Mouse (Mus musculus) urinary bladder, postnatal 10 days (tissue): Measurements from ENCODE around the gene Pigb.
A peak's percentile ranks its signal among the peaks of the same experiment; 100 is the strongest.

ENCODE experiments used
- DNase-seq: peaks from one replicate; pipeline ENCODE4 v3.0.0; 2022; ENCODE audit warnings: low spot score

The Pigb gene

DNA sequence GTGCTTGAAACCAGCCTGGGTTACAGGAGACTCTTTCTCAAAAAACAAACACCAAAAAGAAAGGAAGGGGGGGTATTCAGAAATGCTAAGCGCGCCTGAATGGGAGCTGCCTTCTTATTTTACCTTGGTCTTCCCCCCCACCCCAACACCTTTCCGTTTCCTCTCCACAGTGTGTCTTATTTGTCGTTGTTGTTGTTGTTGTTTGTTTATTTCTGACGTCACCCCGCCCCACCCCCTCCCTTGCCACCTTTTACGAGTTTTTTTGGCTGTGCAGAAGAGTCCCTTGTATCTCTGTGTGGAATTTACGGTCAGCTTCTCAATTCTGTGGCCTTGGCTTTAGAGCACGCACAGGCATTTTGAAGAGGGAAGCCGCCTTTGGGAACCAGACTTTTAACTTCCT lies 5.5 kb upstream of the Pigb start:
- no peak for DNase-seq

DNA sequence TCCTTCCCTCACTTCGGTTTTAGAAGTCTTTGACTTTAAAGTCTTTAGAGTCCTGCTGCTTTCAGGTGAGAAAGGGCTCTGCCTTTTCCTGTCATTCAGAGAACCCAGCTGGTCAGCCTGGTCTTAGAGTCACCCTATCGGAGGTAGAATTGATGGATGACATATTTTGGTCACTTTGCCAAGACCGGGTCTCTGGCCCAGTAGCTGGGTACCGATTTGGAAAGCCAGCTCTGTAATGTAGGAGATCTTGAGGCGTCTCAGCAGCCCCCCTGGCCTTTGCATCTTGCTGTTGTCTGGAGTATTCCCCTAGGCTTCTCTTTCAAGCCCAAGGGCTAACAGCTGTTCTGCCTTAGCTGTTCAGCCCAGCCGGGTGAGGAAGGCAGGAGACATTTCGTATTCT lies 5.0 kb upstream of the Pigb start:
- no peak for DNase-seq

DNA sequence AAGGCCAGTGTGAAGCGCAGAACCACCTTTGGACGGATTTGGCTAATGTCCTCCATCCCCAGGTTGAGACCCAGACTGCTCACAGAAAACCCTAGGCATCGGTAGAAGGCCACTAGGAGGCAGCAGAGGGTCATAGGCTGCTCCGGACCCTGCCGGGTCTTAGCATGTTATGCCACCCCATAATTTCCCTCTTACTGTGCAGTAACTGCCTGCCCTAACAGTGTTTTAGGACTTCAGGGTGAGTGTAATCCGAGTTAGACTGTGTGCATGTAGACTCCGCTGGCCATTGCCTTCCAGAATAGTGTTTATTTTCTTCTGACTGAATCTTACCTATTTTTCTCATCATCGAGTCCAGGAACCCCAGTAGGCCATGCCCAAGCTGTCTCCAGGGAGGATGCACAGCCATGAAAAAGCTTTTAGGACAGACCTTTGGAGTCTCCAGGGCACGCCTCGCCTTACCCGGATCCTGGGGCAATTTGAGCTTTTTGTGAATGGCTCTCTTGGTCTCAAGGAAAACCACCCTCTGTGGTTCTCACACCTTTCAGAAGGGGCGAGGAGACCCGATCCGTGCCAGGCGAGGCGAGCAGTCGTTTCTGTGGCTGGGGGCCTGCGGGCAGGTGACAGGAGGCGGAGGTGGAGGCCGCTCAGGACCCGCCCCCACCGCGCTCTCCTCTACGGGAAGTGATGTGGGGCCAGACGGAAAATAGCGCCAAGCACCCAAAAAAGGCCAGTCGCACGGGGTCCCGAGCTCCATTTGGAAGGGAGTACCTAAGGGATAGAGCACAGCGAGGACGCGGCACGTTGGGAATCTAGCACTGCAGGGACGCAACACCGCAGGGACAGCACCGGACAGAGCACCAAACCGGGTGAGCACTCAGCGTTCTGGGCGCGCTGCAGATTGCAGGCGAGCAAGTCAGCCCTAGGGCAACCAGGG lies 4.2 kb upstream of the Pigb start, which contains the start of gene Rab27a:
Rab27a (plus strand) TSS at position 709 of the 934 bp plus-strand sequence.
- peak; percentile 32 for DNase-seq

DNA sequence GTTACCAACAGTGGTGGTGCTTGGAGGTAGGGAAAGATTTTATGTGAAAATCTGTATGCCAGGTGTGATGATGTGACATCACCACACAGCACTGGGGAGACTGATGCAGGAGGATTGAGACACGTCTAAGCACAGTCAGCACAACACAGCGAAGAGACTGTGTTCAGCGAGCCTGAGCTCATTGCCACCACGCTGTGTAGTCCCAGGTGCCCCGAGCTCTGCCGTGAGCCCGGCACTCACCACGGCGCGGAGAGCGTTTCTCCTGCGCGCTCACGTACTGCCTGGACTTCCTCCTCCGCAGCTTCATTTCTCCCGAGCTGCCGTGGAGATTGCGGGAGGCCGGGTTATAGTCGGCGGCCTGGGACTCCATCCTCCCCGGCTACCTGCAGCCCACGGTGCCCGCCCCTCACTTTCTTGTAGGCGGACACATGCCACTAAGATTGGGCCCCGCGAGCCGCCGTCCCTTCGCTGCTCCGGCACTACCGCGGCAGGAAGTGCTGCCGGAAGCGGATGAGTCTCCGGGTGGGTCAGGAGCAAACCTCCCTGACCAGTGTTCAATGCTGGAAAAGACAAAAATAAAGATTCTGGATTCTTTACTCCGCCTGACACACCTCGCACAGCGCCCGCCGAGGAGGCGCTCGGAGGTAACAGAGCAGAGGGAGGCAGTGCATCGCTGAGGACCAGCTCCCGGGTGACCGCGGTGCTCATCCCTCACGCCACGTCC lies 794 bp downstream of the Pigb start:
- peak; percentile 78 for DNase-seq

DNA sequence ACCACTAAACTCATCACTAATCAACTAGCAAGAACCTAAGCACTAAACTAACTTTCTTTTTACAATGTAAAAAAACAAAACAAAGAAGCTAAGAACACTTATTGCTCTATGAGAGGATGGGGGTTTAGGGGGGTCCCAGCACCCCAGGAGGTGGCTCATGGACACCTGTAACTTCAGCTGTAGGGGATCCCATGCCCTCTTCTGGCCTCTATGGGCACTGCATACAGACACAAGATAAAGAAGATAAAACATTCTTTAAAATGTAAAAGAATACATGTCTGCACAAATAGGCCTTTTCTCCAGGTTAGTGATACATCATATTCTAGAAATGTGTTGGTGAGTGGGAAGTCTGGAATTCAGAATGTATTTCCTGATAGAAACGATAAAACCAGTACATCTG lies 6.8 kb downstream of the Pigb start:
- no peak for DNase-seq

DNA sequence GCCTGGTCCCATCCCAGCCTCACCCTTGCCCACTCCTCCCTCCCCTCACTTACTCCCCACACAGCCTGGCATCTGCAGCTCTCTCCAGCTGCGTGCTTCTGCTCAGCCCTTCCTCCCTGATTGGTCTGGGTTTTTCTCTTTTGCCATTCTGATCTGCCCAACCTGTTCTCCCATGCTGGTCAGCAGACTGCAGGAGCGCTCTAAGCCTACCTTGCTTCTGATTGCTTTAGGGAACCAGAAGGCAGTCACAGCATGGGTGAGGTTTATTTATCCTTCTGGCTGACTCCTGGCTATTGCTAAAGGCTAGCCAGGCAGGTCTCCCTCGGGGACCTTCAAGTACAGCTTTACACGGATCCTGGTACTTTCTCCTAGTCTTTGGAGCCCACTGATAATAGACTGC lies 8.8 kb downstream of the Pigb start:
- DNase-seq: no peak

DNA sequence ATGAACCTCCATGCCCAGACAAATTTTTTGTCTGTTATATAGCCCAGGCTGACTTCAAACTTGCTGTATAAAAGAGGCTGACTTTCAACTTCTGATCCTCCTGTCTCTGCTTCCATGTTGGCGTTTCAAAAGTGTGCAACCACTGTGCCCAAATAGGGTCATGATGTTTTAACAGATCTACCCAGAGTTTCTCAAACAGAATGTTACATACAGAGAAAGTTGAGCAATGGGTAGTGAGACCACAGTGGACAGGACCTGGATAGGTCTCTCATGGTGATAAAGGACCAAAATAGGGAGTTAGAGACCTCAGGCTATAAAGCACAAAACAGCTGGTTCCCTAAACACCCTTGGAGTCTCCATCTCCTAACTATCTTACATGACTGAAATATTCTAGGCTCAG lies 9.7 kb downstream of the Pigb start:
- no peak for DNase-seq

DNA sequence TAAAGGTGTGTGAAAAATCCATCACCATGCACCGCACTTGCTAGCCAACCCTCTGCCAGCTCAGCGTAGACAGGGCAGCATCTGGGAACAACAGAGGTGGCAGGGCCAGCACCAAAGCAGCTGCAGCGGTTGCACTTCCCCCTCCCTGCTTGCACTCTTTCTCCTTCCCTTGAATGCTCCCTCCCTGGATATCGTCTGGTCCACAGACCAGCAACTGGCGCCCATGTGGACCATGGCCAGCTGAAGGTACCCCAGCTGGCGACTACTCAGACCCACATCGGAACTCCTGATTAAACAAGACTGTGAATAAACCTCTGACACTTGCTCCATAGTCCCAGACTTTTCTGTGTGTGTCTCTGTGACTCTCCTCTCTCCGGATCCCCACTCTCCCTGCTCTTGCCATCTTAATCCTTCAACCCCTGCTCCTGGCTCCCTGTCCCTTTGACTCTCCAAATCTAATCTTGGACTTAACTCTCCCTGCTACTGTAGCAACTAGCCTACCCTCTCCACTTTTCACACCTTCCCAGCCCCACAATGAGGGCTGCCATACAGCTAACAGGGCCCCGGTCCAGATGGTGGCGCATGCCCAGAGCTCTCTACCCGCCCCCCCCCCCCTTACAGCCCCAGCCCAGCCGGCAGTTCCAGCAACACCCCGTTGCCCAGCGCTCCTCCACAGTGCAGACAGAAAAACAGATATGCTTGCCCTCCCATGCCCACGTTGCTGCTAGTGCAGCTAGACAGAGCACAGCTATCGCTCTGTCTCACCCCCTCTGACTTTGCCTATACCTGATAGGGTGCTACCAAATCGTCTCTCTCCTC lies 14.2 kb downstream of the Pigb start:
- no peak for DNase-seq

DNA sequence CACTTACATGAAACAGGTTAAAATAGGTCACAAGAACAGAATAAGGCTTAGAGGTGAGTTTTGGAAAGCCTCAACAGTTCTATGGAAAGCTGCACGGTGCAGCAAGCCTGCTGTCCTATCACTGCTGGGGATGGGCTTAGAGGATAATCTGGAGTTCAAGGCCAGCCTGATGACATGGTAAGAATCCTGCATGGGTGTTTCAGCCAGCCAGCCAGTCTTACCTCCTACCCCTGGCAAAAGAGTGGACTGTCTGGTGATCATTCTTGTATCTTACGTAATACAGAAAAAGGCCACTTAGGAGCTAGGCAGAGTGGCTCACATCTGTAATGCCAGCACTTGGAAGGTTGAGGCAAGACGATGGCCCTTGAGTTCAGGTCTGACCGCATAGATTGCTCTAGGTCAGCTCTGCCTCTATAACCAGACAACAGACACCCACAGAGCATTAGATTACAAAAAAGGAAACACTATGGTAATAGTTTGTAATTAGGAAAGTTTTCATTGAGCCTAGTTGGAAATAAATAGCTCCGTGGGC lies 19.5 kb downstream of the Pigb start:
- DNase-seq: no peak

DNA sequence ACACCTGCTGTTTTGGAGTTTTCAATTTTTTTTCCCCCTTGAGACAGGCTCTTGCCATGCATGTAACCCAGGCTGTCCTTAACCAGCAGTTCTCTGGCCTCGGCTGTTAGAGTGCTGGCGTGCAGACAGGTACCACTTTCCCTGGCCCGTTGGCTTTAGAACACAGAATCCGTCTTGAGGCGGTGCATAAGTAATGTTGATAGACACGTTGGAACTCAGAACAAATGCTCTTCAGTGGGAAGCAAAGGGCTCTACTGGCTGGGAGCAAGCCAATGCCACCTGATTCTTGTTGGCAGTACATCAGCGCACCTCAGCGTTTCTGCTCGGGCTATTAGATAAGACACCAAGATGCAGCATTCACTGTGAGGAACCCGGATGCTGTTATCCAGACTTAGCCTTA lies 20.3 kb downstream of the Pigb start:
- DNase-seq: no peak

DNA sequence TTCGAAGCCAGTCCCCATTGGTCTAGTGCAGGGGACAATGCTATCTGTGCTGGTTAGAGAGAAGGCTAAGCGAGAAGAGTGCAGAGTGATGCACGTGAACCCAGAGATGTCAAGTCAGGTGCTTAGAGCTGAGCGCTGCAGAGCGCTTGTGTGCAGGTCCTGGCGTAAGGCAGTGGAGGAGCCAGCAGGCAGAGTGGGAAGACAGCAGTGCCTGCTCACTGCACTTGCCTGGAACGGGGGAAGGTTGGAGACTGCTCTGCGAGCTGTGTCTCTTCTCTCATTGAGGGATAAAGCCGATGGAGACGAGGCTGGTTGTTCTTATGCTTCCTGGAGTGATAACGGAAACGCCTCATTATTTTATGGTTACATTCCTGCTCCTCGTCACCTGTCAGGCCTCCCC lies 25.5 kb downstream of the Pigb start:
- no peak for DNase-seq

DNA sequence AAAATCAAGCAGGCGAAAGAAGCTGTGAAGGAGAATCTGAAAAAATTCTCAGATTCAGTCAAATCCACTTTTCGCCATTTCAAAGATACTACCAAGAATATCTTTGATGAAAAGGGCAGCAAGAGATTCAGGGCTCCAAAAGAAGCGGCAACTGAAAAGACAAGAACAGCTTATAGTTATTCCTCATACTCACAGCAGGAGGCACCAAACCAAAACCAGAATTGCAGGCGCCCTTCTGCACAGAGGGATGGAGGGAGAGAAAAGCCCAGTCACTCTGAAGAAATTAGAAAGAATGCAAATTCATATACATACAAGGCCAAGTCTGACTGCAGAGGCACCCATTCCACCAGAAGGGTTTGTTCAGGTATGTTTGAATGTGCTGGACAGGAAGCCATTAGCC lies 27.5 kb downstream of the Pigb start:
- DNase-seq: no peak

DNA sequence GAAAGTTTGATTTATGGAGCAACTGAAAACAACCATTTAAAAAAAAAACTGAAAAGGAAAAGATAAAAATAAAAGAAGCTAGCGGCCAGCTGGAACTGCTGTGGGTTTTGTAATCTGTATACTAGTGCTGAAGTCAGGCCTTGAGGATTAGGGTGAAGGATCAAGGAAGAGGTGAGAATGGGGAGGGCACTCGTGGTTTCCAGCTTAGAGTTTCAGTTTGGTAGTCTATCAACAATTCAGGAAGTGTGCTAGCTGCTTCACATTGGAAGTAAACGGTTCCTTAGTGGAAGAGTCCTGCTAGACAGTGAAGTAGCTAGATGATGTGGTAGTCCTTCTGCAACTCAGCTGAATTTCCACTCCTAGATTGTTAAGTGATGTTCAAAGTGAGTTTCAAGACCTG lies 31.8 kb downstream of the Pigb start:
- no peak for DNase-seq

DNA sequence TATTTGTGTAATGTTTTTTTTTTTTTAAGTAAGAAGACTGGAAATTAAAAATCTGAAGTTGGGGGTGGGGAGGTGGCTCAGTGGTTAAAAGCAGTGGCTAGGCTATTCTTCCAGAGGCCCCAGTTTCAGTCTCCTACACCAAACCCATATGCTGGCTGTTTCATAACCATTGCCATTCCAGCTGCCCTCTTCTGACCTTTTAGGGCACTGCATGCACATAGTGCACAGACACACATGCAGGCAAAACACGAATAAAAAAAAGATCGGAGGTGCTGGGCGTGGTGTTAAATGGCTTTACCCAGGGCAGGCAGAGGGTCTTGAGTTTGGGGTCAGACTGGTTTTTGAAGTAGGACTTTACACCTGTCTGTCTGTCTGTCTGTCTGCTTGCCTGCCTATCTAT lies 34.0 kb downstream of the Pigb start:
- no peak for DNase-seq

DNA sequence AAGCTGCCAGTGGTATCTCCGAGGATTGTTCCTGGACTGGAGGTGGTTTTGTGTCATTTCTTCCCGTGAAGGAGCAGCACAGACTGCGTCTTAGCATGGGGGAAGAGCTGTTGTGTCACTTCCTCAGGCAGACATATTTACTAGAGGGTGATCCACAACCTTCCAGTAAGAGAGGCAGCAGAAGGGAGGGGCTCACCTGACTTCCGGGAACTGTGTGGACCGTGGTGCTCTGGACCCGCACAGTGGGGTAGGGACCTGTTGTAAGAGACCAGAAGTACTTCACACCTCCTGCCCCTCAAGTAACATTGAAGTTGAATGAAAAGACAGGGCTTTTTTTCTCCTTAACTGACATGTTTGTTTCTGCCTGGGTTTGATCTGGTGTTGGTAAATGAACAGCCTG lies 35.1 kb downstream of the Pigb start:
- DNase-seq: no peak

DNA sequence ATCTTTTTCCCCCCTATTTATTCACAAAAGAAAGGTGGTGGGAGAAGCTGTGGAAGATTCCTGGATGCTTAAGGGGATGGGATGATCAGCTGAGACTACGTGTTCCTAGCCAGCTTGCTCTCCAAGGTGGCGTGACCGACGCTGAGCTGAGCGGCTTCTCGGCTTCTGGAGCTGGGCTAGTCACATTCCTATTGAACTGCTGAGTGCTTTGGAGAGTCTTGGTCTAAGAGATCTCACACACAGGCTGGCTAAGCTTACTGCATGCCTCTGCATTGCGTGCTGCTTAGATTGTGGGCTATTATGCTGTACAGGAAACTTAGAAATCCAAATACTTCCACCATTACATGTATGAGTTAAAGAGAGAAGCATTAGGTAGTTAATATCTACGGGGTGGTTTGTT lies 36.1 kb downstream of the Pigb start:
- no peak for DNase-seq

DNA sequence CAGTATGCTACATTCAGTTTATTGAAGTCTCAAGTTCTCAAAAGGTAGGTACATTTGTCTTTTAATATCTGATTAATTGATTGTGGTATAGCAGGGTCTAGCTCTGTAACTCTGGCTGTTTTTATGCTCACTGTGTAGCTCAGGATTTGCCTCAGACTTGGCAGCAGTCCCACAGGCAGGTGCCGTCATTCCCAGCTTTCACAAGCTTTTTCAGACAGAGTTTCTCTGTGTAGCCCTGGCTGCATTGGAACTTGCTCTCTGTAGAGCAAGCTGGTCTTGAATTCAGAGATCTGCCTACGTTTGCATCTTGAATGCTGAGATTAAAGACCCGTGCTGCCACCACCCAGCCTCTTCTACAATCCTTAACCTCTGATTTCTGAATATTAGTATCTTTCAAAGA lies 38.0 kb downstream of the Pigb start:
- DNase-seq: no peak

DNA sequence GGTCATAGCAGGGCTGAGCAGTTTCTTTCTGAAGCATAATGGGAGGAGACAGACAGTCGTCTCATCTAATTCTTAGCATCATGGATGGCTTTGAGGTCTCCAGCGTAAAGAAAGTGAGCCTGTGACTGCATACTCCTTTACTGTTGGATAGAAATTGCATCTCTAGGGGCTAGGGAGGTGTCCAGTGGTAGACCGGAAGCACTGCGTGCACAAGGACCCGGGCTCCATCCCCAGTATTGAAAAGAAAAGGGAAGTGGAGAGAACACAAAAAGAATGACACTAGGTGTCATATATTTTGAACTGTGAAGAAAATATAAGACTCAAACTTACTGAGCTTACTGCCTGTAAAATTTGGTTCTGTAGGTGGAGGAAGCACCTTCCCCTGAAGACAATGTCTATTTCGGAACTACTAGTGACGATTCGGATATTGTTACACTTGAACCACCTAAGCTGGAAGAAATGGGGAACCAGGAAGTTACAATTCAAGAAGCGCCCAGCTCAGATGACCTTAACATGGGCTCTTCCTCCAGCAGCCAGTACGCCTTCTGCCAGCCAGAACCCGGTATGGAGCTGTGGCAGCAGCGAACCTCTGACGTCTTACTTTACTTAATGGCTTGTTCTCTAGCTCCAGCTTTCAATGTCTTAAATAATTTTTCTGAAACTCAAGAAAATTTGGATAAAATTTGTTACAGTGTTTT lies 38.7 kb downstream of the Pigb start:
- DNase-seq: no peak

DNA sequence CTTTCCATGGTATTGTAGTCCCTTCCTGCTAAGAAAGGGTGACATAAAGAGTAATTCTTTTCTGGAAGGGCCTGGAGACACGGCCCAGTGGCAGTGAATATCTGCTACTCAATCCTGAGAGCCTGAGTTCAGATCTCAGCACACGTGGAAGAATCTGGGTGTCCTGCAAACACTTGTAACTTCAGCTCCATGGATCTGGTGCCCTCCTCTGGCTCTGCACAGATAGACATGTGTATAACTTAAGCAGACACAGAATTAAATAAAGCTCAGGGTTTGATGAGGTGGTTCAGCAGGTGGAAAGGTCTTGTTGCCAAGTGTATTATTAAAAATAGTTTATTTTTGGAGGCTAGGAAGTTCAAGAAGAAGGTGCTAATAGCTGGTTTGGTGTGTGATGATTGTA lies 39.7 kb downstream of the Pigb start:
- DNase-seq: no peak

DNA sequence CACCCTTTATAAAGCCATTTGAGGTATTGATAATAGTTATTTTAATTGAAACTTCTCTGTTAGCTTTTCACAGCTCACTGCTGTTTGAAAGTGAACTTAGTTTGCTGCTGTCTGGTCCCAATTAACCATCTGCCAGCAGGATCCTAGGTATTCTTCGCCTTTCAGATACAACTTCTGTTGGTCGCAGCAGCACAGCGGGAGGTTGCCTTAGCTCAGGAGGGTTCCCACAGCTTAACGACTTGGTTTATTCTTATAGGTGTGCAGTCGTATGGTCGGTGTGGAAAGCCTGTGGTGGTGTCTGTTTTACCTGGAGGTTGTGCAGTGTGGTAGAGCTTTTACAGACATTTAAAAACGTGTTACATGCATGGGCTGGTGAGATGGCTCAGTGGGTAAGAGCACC lies 43.4 kb downstream of the Pigb start:
- DNase-seq: no peak

DNA sequence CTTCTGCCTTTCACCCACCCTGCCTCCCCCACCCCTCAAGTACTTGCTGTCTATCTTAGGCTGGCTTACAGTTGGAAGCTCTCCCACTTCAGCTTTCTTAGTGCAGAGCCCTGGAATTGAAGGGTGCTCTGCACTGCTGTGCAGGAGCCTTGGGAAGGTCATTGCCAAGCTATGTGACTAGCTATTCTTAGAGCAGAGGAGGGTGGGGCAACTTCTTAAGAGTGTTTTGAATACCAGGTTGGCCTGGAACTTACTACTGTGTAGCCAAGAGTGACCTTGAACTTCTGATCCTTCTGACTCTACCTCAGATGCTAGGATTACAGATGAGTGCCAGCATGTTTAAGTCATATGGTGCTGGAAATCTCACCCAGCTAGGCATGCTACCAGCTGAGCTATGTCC lies 44.0 kb downstream of the Pigb start:
- DNase-seq: no peak

DNA sequence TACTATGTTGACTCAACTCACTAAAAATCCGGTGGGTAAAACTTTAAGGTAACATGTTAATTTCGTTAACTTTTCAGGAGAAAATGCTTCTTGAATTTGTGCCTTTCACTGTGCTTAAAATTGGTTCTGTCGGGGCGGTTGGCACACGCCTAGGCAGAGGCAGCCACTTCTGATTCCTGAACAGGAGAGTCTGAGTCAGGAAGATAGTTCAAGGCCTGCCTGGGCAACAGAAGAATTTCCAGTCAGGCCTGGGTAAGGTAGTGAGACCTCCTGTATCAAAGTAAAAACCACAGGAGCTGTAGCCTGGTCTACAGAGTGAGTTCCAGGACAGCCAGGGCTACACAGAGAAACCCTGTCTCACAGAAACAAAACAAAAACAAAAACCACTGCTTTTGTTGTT lies 47.6 kb downstream of the Pigb start:
- DNase-seq: no peak
